Mouse (Mus musculus): Measurements from ENCODE around the gene Ercc6.

Gene Ercc6

DNA sequence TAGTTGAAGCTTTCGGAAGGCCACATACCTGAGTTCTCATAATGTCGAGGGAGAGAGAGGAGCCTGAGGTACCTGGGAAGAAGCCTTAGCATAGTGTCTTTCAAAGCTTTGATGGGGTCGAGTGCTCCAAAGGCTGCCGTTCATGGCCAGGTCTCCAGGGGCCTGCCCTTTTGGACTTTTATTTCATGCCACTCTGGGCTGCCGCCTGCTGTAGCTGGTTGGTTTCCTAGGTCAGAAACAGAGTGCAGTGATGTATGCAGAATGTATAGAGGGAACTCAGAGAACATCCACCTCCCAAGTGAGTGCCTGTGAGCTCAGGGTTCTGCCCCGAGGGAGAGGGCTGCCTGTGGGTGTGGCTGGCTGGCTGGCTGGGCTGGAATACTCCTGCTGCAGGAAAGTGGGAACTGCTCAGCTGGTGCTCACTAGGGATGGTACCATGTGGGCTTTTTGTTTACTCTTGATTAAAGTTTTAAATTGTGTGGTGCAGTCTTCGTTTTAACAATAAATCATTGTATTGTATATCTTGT, 7.1 kb downstream of the Ercc6 start:
- DNase-seq: no peak

GRCm38 (mm10) chr14:32522336-32522735, 9.0 kb downstream of the Ercc6 start:
- DNase-seq: no peak

DNA sequence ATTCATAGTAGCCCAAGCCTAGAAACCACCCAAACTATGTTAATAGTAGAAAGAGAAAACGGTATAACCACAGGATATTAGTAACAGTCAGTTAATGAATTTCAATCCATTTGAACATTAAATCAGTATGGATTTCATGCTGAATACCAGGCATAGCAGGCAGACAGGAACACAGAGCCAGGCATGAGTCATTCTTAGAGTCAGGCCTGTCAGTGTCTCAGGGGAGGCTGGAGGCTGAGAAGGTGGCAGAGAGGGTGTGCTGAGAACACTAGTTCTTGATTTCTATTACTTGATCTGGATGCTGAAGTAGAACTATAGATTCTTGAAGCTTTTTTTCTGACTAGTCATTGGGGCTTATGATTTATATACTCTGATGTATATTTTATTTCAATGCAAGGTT, 10.8 kb downstream of the Ercc6 start:
- DNase-seq: no peak

DNA sequence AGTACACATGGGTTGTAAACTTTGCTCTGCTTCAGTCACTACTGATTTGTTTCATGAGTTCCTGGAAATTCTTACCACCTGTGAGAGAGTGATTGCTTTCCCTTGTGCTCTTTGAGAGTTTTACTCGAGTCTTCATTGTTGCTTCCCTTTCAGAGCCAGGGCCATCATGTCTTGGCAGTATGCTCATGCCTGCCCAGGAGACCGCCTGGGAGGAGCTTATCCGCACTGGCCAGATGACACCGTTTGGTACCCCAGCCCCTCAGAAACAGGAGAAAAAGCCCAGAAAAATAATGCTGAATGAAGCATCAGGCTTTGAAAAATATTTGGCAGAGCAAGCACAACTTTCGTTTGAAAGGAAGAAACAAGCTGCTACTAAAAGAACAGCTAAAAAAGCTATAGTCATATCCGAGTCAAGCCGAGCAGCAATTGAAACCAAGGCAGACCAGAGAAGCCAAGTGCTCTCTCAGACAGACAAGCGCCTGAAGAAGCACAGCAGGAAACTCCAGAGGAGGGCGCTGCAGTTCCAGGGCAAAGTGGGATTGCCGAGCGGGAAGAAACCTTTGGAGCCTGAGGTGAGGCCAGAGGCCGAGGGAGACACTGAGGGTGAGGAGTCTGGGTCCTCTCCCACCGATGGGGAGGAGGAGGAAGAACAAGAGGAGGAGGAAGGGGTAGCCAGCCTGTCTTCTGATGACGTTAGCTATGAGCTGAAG, 12.8 kb downstream of the Ercc6 start:
- no peak for DNase-seq

GRCm38 (mm10) chr14:32527211-32527610, 13.9 kb downstream of the Ercc6 start:
- DNase-seq: no peak

- peak; percentile 21 to 38 for DNase-seq
Observed at GRCm38 (mm10) chr14:32529036-32529435, 15.7 kb downstream of the Ercc6 start.

GRCm38 (mm10) chr14:32530896-32531295, 17.6 kb downstream of the Ercc6 start:
- DNase-seq: peak; percentile 49 to 54

DNA sequence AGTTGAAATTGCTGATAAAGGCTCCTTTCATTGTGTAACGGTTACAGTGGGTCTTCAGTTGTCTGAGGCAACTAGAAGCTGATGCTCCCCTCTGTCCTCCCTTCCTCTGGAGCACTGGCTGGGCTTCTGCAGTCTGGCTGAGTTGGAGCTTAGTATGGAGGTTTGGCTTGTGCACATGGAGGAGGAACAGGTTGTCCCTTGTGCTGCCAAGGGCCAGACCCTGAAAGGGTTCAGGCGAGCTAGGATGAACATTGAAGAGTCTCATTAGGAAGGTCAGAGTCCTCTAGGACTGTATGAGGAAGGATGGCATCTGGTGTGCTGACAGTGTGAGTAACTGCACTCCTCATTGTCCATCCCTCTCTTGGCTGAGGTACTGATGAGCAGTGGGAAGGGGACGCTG, 18.1 kb downstream of the Ercc6 start:
- DNase-seq: no peak

GRCm38 (mm10) chr14:32532381-32533147, 19.2 kb downstream of the Ercc6 start:
- no peak for DNase-seq

- no peak for DNase-seq
Observed at GRCm38 (mm10) chr14:32533148-32533520, 19.8 kb downstream of the Ercc6 start.

DNA sequence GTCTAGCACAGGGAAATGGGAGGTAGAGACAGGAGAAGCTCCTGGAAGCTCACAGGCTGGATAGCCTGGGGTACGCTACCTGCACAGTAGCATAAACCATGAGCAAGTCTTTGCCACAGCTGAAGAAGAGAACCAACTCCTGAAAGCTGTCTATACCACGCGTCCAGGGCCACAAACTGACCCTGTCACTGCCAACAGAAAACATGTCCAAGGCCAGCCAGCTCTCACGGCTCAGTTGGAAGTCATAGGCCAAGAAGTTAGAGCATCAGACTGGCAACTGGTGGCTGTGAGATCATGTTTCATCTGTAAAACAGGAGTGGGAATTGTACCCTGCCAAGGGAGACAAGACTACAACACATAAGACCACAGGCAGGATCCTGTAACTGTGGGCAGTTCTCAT, 20.3 kb downstream of the Ercc6 start:
- no peak for DNase-seq

DNA sequence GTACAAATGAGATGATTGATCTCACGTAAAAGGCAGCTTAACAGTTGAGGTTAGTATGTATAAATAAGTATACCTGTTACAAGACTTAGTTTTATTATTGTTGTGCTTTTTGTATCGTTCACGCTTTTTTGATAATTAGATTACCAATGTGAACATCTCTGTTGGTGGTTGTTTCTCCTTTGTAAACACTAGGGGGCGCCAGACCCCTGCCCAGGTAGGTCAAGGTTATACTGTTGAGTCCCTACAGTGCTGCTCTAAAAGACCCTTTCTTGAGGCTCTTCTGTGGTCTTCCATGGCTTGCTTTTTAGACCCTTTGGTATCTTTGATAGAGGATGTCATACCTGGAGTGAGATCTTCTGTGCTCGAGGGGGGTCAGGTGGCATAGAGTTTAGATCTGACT, 20.8 kb downstream of the Ercc6 start:
- no peak for DNase-seq

DNA sequence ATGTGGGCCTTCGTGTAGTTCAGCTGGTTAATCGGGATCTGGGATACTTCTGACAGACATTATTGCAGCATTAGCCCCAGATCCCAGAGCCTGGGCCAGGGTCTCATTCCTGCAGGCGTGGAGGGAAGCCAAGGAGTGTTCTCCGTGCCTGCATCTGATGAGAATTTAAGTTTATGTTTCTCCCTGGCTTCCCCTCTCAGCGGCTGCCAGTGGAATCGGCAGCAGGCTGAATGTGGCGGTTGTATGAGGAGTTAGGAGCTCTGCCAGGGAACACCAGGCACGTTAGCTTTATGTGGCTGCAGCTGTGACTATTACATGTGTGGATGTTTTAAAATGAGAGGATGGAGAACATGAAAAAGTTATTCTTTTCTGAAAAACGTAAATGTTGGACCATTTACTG, 23.4 kb downstream of the Ercc6 start:
- DNase-seq: no peak

DNA sequence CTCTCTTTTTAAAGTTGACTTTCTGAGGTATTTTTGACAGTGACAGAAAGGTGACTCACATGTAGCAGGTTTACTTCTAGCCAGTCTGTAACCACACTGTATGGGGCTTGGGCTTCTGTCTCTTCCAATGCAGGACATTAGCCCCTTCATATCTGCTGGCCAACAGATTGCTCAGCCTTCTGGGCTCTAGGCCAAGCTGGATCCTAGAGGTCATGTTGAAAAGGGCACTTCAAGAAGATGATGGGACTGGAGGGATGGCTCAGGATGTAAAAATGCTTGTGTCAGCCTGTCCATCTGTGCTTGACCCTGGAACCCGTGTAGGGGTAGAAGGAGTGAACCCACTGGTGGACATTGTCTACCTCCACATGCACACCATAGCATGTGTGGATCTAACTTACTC, 24.8 kb downstream of the Ercc6 start:
- DNase-seq: no peak

DNA sequence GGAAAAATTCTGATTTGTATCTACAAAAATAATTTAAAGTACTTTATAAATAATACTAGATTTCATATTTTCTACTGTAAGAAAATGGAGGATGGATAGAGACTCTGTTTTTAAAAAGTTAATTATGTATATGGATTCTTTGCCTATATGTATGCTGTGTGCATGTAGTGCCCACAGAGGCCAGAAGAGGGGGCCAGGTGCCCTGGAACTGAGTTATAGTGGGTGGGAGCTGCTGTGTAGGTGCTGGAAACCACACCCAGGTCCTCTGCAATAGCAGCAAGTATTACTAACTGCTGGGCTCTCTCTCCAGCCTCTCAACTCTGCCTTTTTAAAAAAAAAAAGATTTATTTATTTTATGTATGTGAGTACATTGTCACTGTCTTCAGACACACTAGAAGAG, 29.8 kb downstream of the Ercc6 start:
- no peak for DNase-seq

DNA sequence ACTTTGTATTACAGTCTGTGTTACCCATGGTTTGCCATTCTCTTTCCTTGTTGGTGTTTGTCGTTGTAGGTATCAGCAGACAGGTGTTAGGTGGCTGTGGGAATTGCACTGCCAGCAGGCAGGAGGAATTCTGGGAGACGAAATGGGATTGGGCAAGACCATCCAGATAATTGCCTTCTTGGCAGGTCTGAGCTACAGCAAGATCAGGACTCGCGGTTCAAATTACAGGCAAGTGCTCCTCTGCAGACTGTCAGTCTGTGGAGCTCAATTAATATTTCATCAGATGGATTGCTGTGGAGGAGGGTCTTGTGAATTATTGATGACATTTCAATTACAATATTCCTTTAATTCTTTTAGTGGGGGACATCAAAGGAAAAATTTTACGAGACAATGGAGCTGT, 33.4 kb downstream of the Ercc6 start:
- no peak for DNase-seq

- DNase-seq: no peak
Observed at GRCm38 (mm10) chr14:32551854-32552253, 38.5 kb downstream of the Ercc6 start.

GRCm38 (mm10) chr14:32553198-32553903, 40.0 kb downstream of the Ercc6 start:
- no peak for DNase-seq

GRCm38 (mm10) chr14:32554860-32555526, 41.7 kb downstream of the Ercc6 start:
- DNase-seq: no peak

GRCm38 (mm10) chr14:32561428-32561827, 48.1 kb downstream of the Ercc6 start:
- no peak for DNase-seq

DNA sequence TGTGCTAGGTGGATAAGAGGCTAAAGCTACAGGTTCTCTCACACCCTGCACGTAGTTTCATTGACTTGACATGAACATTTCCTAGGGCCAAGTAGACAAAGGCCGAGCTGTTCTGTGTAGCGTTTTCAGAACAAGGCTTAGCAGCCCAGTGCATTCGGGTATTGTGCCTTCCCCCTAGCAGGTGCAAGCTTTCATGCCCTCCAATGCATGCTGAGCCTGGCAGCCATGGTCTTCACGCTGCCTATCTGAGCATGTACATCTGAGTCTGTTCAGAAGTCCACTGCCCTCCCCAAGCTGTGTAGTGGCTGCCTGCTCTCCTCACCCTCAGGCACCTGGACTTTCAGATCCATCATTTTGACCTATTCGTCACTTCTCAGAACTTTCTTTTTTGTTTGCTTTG, 50.3 kb downstream of the Ercc6 start:
- no peak for DNase-seq

DNA sequence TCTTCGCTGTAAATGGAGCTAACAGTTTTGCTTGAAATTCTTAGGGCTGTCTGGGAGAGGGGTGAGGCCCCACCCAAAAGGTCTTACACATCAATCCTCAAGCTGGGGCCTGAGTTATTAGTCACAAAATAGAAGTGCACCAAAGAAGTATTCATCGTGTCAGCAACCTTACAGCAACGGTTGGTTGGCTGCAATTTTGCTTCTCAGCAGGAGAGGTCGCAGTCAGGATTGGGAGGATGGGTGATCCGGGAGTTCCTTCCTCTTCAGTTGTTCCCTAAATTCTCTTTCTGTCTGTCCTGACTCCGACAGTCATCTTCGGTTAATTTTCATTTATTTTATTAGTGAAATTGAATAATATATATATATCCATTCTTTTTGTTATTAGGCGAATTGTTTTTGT, 59.2 kb downstream of the Ercc6 start:
- DNase-seq: no peak

DNA sequence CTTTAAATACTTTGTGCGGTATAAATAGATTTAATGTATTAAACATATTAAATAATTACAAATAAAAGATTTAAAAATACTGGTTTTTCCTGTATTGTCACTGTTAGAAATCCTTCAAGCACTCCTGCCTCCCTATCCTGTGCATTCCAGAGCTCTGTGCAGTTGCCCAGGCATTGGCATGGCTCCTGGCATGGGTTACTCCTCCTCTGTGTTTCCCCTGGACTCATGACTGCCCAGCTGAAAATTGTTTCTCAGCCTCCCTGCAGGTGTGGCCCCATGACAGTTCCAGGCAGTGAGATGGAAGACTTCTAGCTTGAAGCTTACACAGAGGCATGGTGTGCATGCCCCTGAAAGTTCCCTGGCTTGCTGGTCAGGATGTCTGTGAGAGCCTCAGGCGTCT, 65.1 kb downstream of the Ercc6 start:
- no peak for DNase-seq
